Mouse (Mus musculus): ENCODE results near the gene Tmem262.

DNA sequence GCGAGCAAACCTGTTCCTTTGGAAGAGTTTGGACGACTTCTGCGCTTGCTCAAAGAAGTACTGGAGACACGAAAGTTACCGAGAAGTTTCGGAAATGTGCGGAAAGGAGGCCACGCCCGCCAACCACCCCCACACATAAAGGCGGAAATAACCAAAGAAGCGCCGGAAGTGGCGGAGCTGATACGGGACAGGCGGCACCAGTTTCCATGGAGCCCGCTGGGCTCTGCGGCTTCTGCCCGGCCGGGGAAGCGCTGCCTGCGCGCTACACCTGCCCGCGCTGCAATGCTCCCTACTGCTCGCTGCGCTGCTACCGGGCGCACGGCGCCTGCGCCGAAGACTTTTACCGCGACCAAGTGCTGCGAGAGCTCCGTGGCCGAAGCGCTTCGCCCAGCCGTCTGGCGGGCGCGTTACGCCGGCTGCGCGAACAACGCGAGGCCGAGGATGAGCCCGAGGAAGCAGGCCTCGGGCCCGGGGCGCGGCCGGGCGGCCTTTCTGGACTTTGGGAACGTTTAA lies 18.8 kb upstream of the Tmem262 start, which contains the start of gene Znhit2:
- TF ChIP-seq GATA2 (IDR thresholded peaks at IDR 0.05; ENCODE audit: borderline replicate concordance, low read depth, low read length): no peak
- no peak for TF ChIP-seq CTCF (IDR thresholded peaks at IDR 0.05; ENCODE audit: low read depth, low read length)
- TF ChIP-seq GATA1 (IDR thresholded peaks at IDR 0.05; ENCODE audit: borderline replicate concordance, low read length): no peak
- TF ChIP-seq TAL1 (conservative IDR thresholded peaks at IDR 0.05; ENCODE audit: low read depth, low read length): no peak

All from G1E (cell line).